Mouse (Mus musculus): ENCODE results near the gene Tnk1. TPM values are rescaled to one million over a fixed set of nuclear protein-coding genes. Genes with fewer than 3 reads are reported as not detected.
A peak's percentile ranks its signal among the peaks of the same experiment; 100 is the strongest.

Tnk1 gene
- polyA plus RNA-seq, 1 experiment from 2014 or later: 0.19 TPM

DNA sequence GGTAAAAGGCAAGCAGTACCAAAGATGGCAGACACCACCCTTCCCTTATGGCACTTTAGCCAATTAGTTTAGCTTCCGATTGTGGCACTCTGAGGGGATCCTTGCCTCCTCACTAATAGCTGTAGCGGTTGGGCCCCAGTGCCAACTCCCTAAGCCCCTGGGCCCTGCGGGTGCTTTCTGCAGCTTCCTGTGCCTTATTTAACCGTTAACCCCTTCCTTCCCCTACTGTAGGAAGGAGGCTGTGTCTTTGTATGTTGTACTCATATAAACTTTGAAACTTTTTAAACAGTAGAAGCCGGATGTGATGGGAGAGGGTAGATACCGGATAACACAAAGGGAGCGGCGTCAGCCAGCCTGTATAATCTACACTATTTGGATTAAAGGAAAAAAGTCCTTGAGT, 7.8 kb downstream of the Tnk1 start:
- H3K4me3 ChIP-seq: no peak overlapping the region
- H3K36me3 ChIP-seq: peaks cover 46% of the 10 kb centered on the region
- H3K27me3 ChIP-seq: 0 out of 2 replicates have a peak, but pooled peaks cover 3% of the 10 kb centered on the region
- H3K27ac ChIP-seq (replicated peaks): no peak overlapping the region
- ATAC-seq (ENCODE audit: low FRiP score, low read depth): no peak
- H3K4me1 ChIP-seq: peaks cover 25% of the 10 kb centered on the region
- no peak overlapping the region for H3K9ac ChIP-seq (replicated peaks)
- WGBS: 81% methylated on average over 8 of the region's 8 CpGs
- H3K9me3 ChIP-seq: no peaks in the 10 kb centered on the region
- no peak overlapping the region for H3K4me2 ChIP-seq (replicated peaks)

DNA sequence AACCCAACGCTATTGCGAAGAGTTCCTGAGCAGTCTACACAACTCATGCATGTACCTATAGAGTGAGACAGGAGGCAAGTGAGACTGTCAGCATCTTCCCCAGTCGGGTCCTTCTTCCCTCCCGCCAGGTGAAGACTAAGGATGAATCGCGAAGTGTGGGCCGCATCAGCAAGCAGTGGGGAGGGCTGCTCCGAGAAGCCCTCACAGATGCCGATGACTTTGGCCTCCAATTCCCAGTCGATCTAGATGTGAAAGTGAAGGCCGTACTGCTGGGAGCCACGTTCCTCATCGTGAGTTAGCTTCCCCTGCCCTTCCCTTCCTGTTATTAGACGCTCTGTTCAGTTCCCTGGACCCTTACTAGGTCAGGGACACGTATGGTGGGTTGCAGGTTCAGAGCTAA, 8.6 kb downstream of the Tnk1 start:
- Histone ChIP-seq H3K4me3 (no peak overlapping the region), H3K9ac (replicated peaks) (no peak overlapping the region), H3K27me3 (no peaks in the 10 kb centered on the region), H3K9me3 (no peaks in the 10 kb centered on the region), H3K4me1 (peaks cover 32% of the 10 kb centered on the region), H3K36me3 (peaks cover 46% of the 10 kb centered on the region), H3K4me2 (replicated peaks) (no peak overlapping the region), H3K27ac (replicated peaks) (no peak overlapping the region)
- WGBS: 96% methylated on average over 15 of the region's 15 CpGs
- no peak for ATAC-seq (ENCODE audit: low FRiP score, low read depth)

DNA sequence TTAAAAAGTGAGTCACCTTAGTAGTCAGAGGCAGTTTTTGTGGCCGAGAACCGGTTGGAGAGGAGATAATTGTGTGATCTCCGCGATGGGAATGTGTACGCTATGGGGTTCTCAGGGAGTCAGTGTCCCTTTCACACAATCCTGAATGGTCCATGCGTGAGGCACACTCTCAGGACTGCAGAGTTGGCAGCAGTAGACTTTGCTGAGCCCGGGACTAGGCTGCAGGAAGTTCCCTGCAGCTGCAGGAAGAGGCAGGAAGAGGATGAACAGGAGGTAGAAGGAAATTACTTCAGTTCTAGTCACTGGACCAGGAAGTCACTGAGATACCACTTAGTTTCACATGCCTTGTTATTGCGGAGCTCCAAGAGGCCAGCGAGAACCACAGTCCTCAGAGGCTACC, 9.4 kb downstream of the Tnk1 start:
- Histone ChIP-seq H3K4me1 (peaks cover 32% of the 10 kb centered on the region), H3K36me3 (peaks cover 46% of the 10 kb centered on the region), H3K4me3 (no peak overlapping the region), H3K27me3 (no peaks in the 10 kb centered on the region), H3K27ac (replicated peaks) (no peak overlapping the region), H3K4me2 (replicated peaks) (no peak overlapping the region), H3K9ac (replicated peaks) (no peak overlapping the region), H3K9me3 (no peaks in the 10 kb centered on the region)
- ATAC-seq (ENCODE audit: low FRiP score, low read depth): no peak
- WGBS: 93% methylated on average over 9 of the region's 9 CpGs

DNA sequence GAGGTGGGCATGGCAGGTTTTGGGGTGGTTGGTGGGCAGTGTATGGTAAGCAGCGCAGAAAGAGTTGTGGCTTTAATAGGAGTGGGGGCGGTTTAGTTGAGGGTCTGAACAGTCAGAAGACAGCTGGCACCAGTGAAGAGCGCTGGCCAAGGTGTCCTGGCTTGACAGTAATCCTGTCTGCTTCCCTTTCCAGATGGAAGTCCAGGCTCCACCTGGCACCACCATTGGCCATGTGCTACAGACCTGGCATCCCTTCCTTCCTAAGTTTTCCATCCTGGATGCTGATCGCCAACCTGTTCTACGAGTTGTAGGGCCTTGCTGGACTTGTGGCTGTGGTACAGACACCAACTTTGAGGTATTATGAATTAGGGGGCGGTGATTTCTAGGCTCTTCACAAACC, 10.5 kb downstream of the Tnk1 start:
- 95% methylated on average over 6 of the region's 6 CpGs for WGBS
- Histone ChIP-seq H3K9me3 (no peaks in the 10 kb centered on the region), H3K27ac (replicated peaks) (0 out of 2 replicates have a peak overlapping the region, but pooled peaks have one; percentile 1), H3K36me3 (peaks cover 46% of the 10 kb centered on the region), H3K9ac (replicated peaks) (0 out of 2 replicates have a peak overlapping the region, but pooled peaks have one; percentile 84), H3K4me3 (peak overlapping the region; percentile 75; the same call in 1 of the 2 replicates), H3K4me2 (replicated peaks) (peak overlapping the region; percentile 70), H3K27me3 (no peaks in the 10 kb centered on the region), H3K4me1 (peaks cover 32% of the 10 kb centered on the region)
- no peak for ATAC-seq (ENCODE audit: low FRiP score, low read depth)

DNA sequence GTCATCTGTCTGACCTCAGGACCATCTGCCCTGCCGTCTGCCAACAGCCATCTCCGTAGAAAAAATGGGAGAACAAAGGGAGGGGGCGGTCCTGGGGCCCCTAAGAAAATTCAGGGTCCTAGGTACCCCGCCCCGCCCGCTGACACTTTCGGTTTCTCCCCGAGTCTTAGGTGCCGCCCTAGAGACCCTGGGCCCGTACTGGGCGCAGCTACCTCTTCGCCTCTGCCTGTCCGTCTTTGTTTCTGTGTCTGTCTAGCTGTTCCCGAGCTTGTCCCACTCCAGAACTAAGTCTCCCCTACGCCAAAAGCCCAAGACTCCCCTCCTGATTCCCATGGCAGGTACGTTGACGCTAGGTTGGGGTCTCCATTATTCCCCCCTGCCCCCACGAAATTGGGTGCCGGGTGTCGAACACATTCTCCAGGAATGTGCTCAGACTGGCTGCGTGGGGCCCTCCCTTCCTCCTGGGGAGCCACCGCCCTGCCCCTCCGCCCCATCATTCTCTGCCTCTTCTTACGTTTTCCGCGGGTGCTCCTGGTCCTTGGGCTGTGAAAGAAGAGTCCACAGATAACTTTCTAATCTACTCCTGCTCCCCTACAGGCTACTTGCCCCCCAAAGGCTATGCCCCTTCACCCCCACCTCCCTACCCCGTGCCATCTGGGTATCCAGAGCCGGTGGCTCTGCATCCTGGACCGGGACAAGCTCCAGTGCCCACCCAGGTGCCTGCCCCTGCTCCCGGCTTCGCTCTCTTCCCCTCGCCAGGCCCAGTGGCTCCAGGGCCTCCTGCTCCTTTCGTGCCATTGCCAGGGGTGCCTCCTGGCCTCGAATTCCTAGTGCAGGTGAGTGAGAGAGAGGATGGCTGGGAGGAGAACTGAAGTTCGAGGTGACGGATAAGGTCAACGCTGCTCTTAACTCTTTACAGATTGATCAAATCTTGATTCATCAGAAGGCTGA, 11.5 kb downstream of the Tnk1 start:
- ATAC-seq (ENCODE audit: low FRiP score, low read depth): peak; percentile 35
- 13% methylated on average over 36 of the region's 37 CpGs for WGBS
- peaks cover 43% of the 10 kb centered on the region for H3K36me3 ChIP-seq
- no peaks in the 10 kb centered on the region for H3K9me3 ChIP-seq
- H3K4me1 ChIP-seq: peaks cover 32% of the 10 kb centered on the region
- peak overlapping the region; percentile 95 for H3K27ac ChIP-seq (replicated peaks)
- H3K9ac ChIP-seq (replicated peaks): peak overlapping the region; percentile 84
- H3K27me3 ChIP-seq: no peaks in the 10 kb centered on the region
- H3K4me3 ChIP-seq: peak overlapping the region; percentile 75
- H3K4me2 ChIP-seq (replicated peaks): peak overlapping the region; percentile 70

DNA sequence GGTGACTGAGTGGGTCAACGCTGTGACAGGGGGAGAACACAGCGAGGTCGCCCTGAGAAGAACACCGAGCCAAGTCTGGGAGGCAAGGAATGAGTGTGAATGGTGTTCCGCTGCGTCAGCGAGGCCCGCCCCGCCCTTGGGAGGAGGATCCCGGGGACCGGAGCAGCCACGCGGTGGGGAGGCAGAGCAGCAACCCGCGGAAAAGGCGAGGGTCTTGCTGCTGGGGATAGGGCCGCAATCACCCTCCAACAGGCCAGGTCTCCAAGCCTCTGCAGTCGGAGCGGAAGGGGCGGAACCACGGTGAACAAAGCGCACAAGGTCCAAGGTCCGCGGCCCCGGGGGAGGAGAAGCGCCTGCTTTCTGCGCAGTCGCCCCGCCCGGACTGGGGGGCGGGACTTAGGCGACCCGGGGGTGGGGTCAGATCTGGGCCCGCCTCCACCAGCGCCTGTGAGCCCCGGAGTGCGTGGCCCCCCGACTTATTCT, 12.3 kb downstream of the Tnk1 start, which contains the start of gene Plscr3:
Gene Plscr3, plus strand, starts transcription at position 179 of the 483 bp plus-strand sequence.
- peak within 1 kb of the TSS; percentile 75 for H3K4me3 ChIP-seq
- peak within 1 kb of the TSS; percentile 70 for H3K4me2 ChIP-seq (replicated peaks)
- H3K27ac ChIP-seq (replicated peaks): peak within 1 kb of the TSS; percentile 95
- H3K9me3 ChIP-seq: no peaks in the 10 kb centered on the region
- peaks cover 32% of the 10 kb centered on the region for H3K4me1 ChIP-seq
- peak; percentile 94 for ATAC-seq (ENCODE audit: low FRiP score, low read depth)
- WGBS: 1% methylated on average over 33 of the region's 38 CpGs
- H3K9ac ChIP-seq (replicated peaks): peak within 1 kb of the TSS; percentile 84
- H3K36me3 ChIP-seq: peaks cover 35% of the 10 kb centered on the region
- no peaks in the 10 kb centered on the region for H3K27me3 ChIP-seq

DNA sequence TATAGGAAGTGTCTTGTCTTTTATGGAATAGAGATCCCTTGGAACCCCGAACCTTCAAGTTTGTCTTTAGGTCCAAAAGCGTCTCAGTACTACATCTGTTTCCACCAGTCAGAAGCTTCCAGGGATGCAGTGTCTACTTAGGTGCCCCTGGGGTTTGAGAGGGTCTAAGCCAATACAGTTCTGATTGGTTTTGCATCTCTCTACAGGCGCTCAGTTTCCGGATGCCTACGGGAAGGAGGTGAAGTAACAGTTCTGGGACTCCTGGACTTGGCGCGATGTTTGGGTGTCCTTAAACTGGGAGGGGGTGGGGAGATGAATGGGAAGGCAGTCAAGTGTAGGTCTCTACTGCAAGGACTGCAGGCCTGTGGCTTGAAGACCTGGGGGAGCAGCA, 19.8 kb downstream of the Tnk1 start:
- Histone ChIP-seq H3K27ac (replicated peaks) (peak overlapping the region; percentile 93), H3K4me3 (peak overlapping the region; percentile 82), H3K36me3 (peaks cover 3% of the 10 kb centered on the region), H3K4me1 (peaks cover 40% of the 10 kb centered on the region), H3K4me2 (replicated peaks) (peak overlapping the region; percentile 96), H3K9ac (replicated peaks) (peak overlapping the region; percentile 60), H3K9me3 (no peaks in the 10 kb centered on the region), H3K27me3 (peaks cover 3% of the 10 kb centered on the region)
- WGBS: 0% methylated on average over 7 of the region's 7 CpGs
- ATAC-seq (ENCODE audit: low FRiP score, low read depth): peak; percentile 3; the same call in 1 of the 2 replicates

DNA sequence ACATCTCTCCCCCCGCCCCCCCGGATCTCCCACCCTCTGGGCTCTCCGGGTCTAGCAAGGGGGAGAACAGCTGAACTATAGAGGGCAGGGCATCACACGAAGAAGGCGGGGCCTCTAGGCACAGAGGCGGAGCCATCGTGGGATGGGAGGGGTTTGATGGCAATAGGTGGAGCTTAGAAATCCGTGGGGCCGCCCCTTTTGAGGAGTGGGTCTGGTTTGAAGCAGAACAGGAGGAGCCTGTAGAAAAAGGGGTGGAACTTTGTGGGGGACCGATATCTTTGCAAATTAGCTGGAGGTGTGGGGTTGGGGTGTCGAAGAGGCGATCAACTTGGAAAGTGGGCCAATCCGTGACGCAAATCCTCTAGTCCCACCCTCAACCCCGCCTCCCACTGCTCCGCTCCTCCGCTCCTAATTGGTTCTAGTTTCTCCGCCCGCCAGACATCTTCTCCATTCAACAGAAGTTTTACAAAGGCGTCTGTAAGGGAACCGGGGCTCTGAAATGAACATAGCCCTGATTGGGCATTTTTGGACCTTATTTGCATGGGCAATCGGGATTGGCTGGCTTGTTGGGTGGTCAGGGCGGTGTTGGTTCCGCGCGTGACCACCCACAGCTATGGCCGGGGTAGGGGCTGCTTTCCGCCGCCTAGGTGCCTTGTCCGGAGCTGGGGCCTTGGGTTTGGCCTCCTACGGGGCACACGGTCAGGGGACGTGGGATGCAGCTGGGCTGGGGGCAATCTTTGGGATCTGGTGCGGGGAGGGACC, 20.4 kb downstream of the Tnk1 start, which contains the start of gene Tmem256:
Gene Tmem256, plus strand, starts transcription at position 563 of the 762 bp plus-strand sequence.
- H3K4me3 ChIP-seq: peak within 1 kb of the TSS; percentile 82
- H3K27me3 ChIP-seq: peaks cover 9% of the 10 kb centered on the region
- ATAC-seq (ENCODE audit: low FRiP score, low read depth): peak; percentile 86
- under 1% methylated on average over 34 of the region's 34 CpGs for WGBS
- peaks cover 42% of the 10 kb centered on the region for H3K4me1 ChIP-seq
- peak within 1 kb of the TSS; percentile 86 for H3K9ac ChIP-seq (replicated peaks)
- H3K9me3 ChIP-seq: no peaks in the 10 kb centered on the region
- H3K36me3 ChIP-seq: peaks cover 9% of the 10 kb centered on the region
- peak within 1 kb of the TSS; percentile 96 for H3K4me2 ChIP-seq (replicated peaks)
- H3K27ac ChIP-seq (replicated peaks): peak within 1 kb of the TSS; percentile 93

DNA sequence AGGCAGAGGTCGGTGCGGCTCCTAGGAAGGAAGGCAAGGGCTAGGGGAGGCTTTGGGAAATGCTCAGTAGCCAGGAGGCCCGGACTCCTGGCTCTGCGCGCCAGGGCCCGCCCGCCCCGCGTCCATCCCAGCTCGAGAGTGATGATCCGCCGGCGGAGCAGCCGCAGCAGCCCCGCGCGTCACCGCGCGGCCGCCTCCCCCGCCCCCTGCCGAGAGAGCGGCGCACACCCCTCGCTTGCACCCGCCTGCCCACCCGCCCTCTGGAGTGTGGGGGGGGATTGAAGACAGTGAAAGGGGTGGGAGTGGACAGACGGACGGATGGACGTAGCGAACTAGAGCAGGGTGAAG, 21.0 kb downstream of the Tnk1 start, which contains the start of gene Nlgn2:
Gene Nlgn2, minus strand, starts transcription at position 181 of the 348 bp plus-strand sequence.
- ATAC-seq (ENCODE audit: low FRiP score, low read depth): peak; percentile 55
- peak within 1 kb of the TSS; percentile 86 for H3K9ac ChIP-seq (replicated peaks)

DNA sequence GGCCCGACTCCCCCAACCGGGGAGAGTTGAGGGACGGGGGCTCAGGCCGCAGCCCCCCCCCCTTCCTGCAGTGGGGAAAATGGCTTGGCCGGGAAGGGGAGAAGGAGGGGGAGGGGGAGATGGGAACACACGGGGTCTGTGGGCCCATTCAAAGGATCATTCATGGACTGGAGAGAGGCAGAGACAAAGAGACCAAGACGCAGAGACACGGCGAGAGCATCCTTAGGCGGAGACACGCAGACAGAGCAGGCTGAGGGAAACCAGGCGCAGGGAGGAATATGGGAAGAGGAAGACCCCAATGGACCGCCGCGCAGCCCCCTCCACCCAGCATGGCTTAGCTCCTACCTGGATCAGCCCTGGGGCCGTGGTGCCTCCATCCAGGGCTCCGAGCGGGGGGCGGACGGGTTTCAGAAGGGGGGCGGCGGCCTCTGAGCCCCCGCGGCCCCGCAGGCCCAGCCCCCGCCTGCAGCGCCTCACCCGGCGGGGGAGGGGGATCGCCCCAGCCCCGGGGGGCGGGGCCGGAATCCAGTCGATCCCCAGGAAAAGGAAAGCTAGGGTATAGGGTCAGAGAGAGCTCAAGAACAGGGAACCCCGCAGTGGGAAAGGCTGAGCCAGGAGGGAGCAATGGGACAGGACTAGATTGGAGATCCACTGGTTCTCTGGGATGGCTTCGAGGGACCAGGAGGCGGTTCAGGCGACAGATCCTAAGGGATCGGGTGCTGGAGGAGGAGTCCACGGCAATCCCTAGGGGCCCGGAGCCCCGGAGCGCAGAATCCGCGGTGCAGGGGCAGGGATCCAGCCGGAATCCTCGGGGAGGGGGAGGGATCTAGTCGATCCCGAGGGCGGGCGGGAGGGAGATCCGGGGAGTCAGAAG, 21.6 kb downstream of the Tnk1 start:
- peak overlapping the region; percentile 96 for H3K4me2 ChIP-seq (replicated peaks)
- H3K9me3 ChIP-seq: no peaks in the 10 kb centered on the region
- WGBS: 1% methylated on average over 51 of the region's 52 CpGs
- peaks cover 9% of the 10 kb centered on the region for H3K27me3 ChIP-seq
- peak overlapping the region; percentile 93 for H3K27ac ChIP-seq (replicated peaks)
- peaks cover 46% of the 10 kb centered on the region for H3K4me1 ChIP-seq
- ATAC-seq (ENCODE audit: low FRiP score, low read depth): 0 out of 2 replicates have a peak, but pooled peaks have one; percentile 2
- peaks cover 21% of the 10 kb centered on the region for H3K36me3 ChIP-seq
- H3K4me3 ChIP-seq: peak overlapping the region; percentile 82
- H3K9ac ChIP-seq (replicated peaks): peak overlapping the region; percentile 86

More for the DNA sequence above, 21.0 kb downstream of the Tnk1 start, which contains the start of gene Nlgn2:
- H3K4me3 ChIP-seq: peak within 1 kb of the TSS; percentile 82
- peaks cover 15% of the 10 kb centered on the region for H3K36me3 ChIP-seq
- H3K4me2 ChIP-seq (replicated peaks): peak within 1 kb of the TSS; percentile 96
- H3K9me3 ChIP-seq: no peaks in the 10 kb centered on the region
- H3K4me1 ChIP-seq: peaks cover 42% of the 10 kb centered on the region
- peaks cover 9% of the 10 kb centered on the region for H3K27me3 ChIP-seq
- H3K27ac ChIP-seq (replicated peaks): peak within 1 kb of the TSS; percentile 93
- under 1% methylated on average over 32 of the region's 32 CpGs for WGBS

DNA sequence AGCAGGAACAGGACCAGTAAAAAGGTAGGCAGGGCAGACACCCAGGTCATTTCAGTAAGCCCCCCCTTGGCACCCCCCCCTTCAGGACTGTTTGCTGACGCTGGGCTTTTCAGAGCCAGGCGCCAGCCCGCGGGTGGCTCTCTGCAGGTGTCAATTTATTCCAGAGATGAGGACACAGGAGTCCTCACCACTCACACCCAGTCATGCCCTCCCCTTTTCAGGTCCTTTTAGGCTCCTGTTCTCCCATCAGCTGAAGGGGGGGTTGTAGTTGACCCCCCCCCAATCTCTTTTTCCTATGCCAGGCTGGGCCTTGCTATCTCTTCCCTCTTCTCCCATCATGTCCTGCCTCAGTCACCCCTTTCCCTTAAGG, 22.6 kb downstream of the Tnk1 start:
- 11% methylated on average over 4 of the region's 4 CpGs for WGBS
- Histone ChIP-seq H3K4me1 (peaks cover 47% of the 10 kb centered on the region), H3K4me2 (replicated peaks) (peak overlapping the region; percentile 96), H3K9me3 (no peaks in the 10 kb centered on the region), H3K4me3 (peak overlapping the region; percentile 82), H3K27ac (replicated peaks) (peak overlapping the region; percentile 93), H3K27me3 (peaks cover 9% of the 10 kb centered on the region), H3K9ac (replicated peaks) (peak overlapping the region; percentile 86), H3K36me3 (peaks cover 31% of the 10 kb centered on the region)
- ATAC-seq (ENCODE audit: low FRiP score, low read depth): no peak

All from midbrain, embryonic 12.5 days (tissue).